Mouse (Mus musculus) heart, embryonic 16.5 days (tissue): ENCODE data around the gene Chst11. TPM values are rescaled to one million over a fixed set of nuclear protein-coding genes. Genes with fewer than 3 reads are reported as not detected.

Experiments used
- ATAC-seq: fragments of 200-750 bp; cut with Nextera tagmentation; replicated peaks from 2 replicates; pipeline ENCODE4 v1.8.0; 2017; ENCODE audit warnings: moderate number of reproducible peaks; ENCODE audit not compliant: insufficient read depth, low FRiP score; ENCODE audit errors: extremely low read depth
- H3K27ac ChIP-seq: fragments of 300-500 bp; sonication (generic); 2 replicates; pipeline ENCODE4 v1.5.1; 2014; ENCODE audit warnings: mild to moderate bottlenecking, low read length, control low read depth, moderate library complexity
- H3K27me3 ChIP-seq: fragments of 300-500 bp; sonication (generic); 2 replicates; pipeline ENCODE4 v1.6.1; 2014; ENCODE audit warnings: low read length, mixed read lengths; ENCODE audit not compliant: control insufficient read depth, insufficient read depth
- H3K36me3 ChIP-seq: fragments of 300-500 bp; sonication (generic); 2 replicates; pipeline ENCODE4 v1.6.1; 2014; ENCODE audit not compliant: control insufficient read depth, insufficient read depth
- H3K4me1 ChIP-seq: fragments of 300-500 bp; sonication (generic); 2 replicates; pipeline ENCODE4 v1.6.1; 2014; ENCODE audit warnings: low read length, mixed read lengths; ENCODE audit not compliant: control insufficient read depth, insufficient read depth
- H3K4me2 ChIP-seq: fragments of 300-500 bp; sonication (generic); 2 replicates; pipeline ENCODE4 v1.6.1; 2014; ENCODE audit warnings: low read depth, mild to moderate bottlenecking, control low read depth, low read length
- H3K4me3 ChIP-seq: fragments of 300-500 bp; sonication (generic); 2 replicates; pipeline ENCODE4 v1.5.1; 2014; ENCODE audit warnings: mild to moderate bottlenecking, control low read depth, low read length
- H3K9ac ChIP-seq: fragments of 300-500 bp; sonication (generic); 2 replicates; pipeline ENCODE4 v1.6.1; 2014; ENCODE audit warnings: low read length, control low read depth
- H3K9me3 ChIP-seq: fragments of 300-500 bp; sonication (generic); replicated peaks from 2 replicates; pipeline ENCODE4 v1.6.1; 2016; ENCODE audit warnings: low read length; ENCODE audit not compliant: control insufficient read depth
- WGBS: fragments of 180-500 bp; shearing (Covaris S2); extraction: QIAGEN DNeasy Blood & Tissue Kit; methylation state at CpG from one replicate; pipeline ENCODE4 v1.1.7; 2014; 5-methylcytosine and 5-hydroxymethylcytosine counted together
- polyA plus RNA-seq: library from polyadenylated mRNA; unstranded; fragments of >200 nt; fragmentation: Nextera tagmentation; extraction: Ambion mirVana; gene quantifications from 2 replicates; pipeline ENCODE4 v1.2.1, GENCODE M21; 2015

Gene Chst11
- polyA plus RNA-seq, 1 experiment from 2014 or later = 2.6 TPM

DNA sequence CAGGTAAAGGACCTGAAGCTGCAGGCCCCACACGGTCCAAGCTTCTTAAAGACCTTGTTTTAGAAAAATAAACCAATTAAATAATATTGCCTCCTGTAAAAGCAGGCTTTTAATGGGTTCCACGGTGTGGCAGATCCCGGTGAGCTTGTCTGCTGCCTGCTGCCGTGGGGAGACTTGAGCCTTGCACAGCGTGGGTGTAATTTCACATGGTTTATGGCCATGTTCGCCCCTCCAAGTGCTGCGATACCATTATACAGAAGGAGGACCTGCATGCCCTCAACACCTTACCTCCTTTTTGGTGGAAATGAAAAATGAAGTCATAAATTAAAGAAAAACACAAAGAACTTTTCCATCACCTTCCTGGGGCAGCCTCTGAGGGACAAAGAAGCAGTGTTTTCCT is 103.0 kb downstream of the Chst11 start:
- Histone ChIP-seq H3K36me3 (no peaks in the 10 kb centered on the region), H3K27ac (no peak overlapping the region), H3K4me3 (no peak overlapping the region), H3K4me1 (peaks cover 15% of the 10 kb centered on the region), H3K27me3 (no peaks in the 10 kb centered on the region), H3K9ac (no peak overlapping the region), H3K4me2 (no peak overlapping the region), H3K9me3 (no peaks in the 10 kb centered on the region)
- WGBS = 73% methylated on average over 7 of the region's 7 CpGs
- ATAC-seq = no peak

- H3K4me2 ChIP-seq = no peak overlapping the region
- no peak overlapping the region for H3K9ac ChIP-seq
- WGBS = 71% methylated on average over 2 of the region's 2 CpGs
- H3K27me3 ChIP-seq = no peaks in the 10 kb centered on the region
- no peak for ATAC-seq
- no peak overlapping the region for H3K4me3 ChIP-seq
- no peaks in the 10 kb centered on the region for H3K9me3 ChIP-seq
- peaks cover 10% of the 10 kb centered on the region for H3K4me1 ChIP-seq
- H3K27ac ChIP-seq = no peak overlapping the region
- H3K36me3 ChIP-seq = no peaks in the 10 kb centered on the region
These were observed 103.5 kb downstream of the Chst11 start for GRCm38 (mm10) chr10:83088826-83089225.

- Histone ChIP-seq H3K9me3 (no peaks in the 10 kb centered on the region), H3K36me3 (no peaks in the 10 kb centered on the region), H3K4me1 (peaks cover 8% of the 10 kb centered on the region; the same call in 1 of the 2 replicates), H3K27ac (no peak overlapping the region), H3K4me2 (no peak overlapping the region), H3K9ac (no peak overlapping the region), H3K4me3 (no peak overlapping the region), H3K27me3 (no peaks in the 10 kb centered on the region)
- 83% methylated on average over 8 of the region's 8 CpGs for WGBS
- ATAC-seq = no peak
These were observed 104.9 kb downstream of the Chst11 start for GRCm38 (mm10) chr10:83090185-83090584.

- Histone ChIP-seq H3K36me3 (no peaks in the 10 kb centered on the region), H3K9ac (no peak overlapping the region), H3K27me3 (no peaks in the 10 kb centered on the region; the same call in 1 of the 2 replicates), H3K9me3 (no peaks in the 10 kb centered on the region), H3K4me3 (no peak overlapping the region), H3K27ac (no peak overlapping the region), H3K4me2 (no peak overlapping the region), H3K4me1 (peaks cover 25% of the 10 kb centered on the region)
- whole genome bisulfite sequencing = 79% methylated on average over 6 of the region's 6 CpGs
- no peak for ATAC-seq
These were observed 108.4 kb downstream of the Chst11 start for GRCm38 (mm10) chr10:83093705-83094104.

DNA sequence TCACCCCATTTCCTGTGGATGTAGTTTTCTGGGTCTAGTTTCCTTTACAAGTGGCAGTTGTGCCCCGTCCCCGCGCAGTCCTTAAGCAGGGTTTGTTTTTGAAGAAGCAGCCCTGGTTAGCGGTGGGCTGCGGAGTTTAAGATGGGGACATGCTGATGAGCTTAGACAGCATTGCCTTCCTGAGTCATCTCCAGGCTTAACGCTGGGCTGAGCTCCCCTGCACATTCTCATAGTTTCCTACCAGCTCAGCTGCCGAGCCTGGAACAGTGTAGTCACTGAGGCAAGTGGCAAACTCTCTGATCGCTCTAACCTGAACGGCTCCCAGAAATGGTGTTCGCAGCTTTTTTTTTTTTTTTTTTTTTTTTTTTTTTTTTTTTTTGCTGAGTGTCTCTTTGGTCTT is 109.0 kb downstream of the Chst11 start:
- Histone ChIP-seq H3K36me3 (no peaks in the 10 kb centered on the region), H3K9ac (no peak overlapping the region), H3K4me3 (no peak overlapping the region), H3K27ac (no peak overlapping the region), H3K4me1 (peaks cover 24% of the 10 kb centered on the region), H3K4me2 (no peak overlapping the region), H3K9me3 (no peaks in the 10 kb centered on the region), H3K27me3 (no peaks in the 10 kb centered on the region; the same call in 1 of the 2 replicates)
- ATAC-seq = no peak
- WGBS = 68% methylated on average over 10 of the region's 10 CpGs

DNA sequence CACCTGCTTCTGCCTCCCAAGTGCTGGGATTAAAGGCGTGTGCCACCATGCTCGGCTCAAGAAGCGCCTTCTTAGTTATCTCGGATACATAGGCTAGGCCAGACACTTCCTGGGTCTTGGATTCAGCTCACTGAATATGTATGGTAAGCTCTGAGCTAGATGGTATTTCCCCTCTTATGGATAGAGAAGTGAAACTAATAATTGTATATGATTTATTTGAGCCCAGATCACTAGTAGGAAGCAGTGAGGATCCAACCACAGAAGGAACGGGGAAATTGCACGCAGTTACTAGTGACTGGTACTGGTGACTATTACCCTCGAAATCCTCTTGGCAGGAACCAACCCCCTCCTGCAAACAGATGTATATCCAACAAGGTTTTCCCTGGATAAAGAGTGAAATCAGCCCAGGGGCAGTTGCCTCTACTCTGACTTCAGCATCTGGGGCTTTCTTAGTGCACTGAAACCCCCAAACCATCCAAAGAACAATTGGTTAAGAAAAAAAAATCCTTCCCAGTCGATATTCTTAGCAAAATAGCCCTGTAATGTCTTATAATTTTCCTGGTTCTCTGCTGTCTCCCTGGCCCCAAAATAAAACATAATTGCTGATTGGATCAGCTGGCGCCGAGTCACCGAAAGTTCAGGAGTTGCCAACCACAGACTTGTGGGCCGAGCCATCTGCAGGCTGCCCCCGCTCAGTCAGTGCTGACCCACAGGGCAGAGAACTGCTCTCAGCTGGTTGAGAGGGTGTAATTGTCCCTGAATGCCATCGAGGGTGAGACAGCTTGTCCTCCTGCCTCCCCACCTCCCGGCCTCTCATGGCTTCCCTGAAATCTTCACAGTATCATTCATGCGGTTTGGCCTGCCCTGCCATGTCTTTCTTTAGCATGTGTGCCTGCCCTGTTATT is 109.8 kb downstream of the Chst11 start:
- no peaks in the 10 kb centered on the region; the same call in 1 of the 2 replicates for H3K27me3 ChIP-seq
- no peaks in the 10 kb centered on the region for H3K36me3 ChIP-seq
- H3K4me2 ChIP-seq = no peak overlapping the region
- 72% methylated on average over 16 of the region's 16 CpGs for WGBS
- H3K4me3 ChIP-seq = no peak overlapping the region
- H3K9me3 ChIP-seq = no peaks in the 10 kb centered on the region
- no peak for ATAC-seq
- H3K27ac ChIP-seq = no peak overlapping the region
- H3K9ac ChIP-seq = no peak overlapping the region
- H3K4me1 ChIP-seq = peaks cover 21% of the 10 kb centered on the region

- H3K27ac ChIP-seq = 0 out of 2 replicates have a peak overlapping the region, but pooled peaks have one; percentile 14
- no peaks in the 10 kb centered on the region; the same call in 1 of the 2 replicates for H3K27me3 ChIP-seq
- ATAC-seq = no peak
- peaks cover 25% of the 10 kb centered on the region for H3K4me1 ChIP-seq
- 78% methylated on average over 6 of the region's 6 CpGs for WGBS
- no peak overlapping the region for H3K4me3 ChIP-seq
- H3K36me3 ChIP-seq = no peaks in the 10 kb centered on the region
- H3K9me3 ChIP-seq = no peaks in the 10 kb centered on the region
- no peak overlapping the region for H3K4me2 ChIP-seq
- H3K9ac ChIP-seq = no peak overlapping the region
These were observed 111.0 kb downstream of the Chst11 start for GRCm38 (mm10) chr10:83096257-83096656.

DNA sequence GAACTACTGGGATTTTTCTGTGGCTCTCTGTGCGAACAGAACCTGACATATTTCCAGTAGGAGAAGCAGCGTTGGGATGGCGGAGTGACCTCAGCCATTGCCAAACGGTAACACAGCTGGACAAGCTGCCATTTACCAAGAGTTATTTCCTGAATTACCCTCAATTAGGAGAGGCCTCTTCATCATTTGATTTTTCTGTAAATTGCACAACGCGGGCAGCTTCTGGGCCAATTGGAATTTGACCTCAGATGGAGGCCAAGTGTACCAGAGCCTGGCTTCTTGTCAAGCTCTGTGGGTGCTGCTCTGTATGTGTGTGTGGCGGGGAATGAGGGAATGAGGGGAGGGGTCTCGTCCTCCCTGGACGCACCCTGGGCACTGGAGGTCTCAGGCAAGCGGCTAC is 113.6 kb downstream of the Chst11 start:
- H3K27ac ChIP-seq = no peak overlapping the region
- no peaks in the 10 kb centered on the region; the same call in 1 of the 2 replicates for H3K27me3 ChIP-seq
- ATAC-seq = no peak
- 81% methylated on average over 10 of the region's 10 CpGs for WGBS
- no peaks in the 10 kb centered on the region for H3K9me3 ChIP-seq
- no peaks in the 10 kb centered on the region for H3K36me3 ChIP-seq
- peaks cover 31% of the 10 kb centered on the region for H3K4me1 ChIP-seq
- H3K9ac ChIP-seq = no peak overlapping the region
- no peak overlapping the region for H3K4me2 ChIP-seq
- H3K4me3 ChIP-seq = no peak overlapping the region

DNA sequence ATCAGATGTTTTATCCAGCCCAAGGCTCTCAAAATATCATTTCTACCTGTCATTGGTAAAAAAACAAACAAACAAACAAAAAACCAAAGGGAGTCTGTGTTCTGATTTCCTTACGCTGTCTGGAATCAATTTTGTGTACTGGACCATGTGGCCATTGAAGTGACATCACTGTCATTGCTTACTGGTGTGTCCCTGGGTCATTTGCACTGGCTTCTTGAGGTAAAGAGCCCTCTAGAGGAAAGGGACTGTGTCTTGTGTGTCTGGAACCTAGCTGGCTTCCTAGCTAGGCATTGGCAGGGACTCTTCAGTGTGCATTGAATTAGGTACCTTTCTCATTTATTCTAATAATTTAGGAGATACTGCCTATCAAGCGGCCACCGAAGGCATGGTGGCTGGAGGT is 114.4 kb downstream of the Chst11 start:
- ATAC-seq = no peak
- no peak overlapping the region for H3K9ac ChIP-seq
- peaks cover 31% of the 10 kb centered on the region for H3K4me1 ChIP-seq
- no peaks in the 10 kb centered on the region for H3K9me3 ChIP-seq
- no peak overlapping the region for H3K4me3 ChIP-seq
- 88% methylated on average over 3 of the region's 3 CpGs for WGBS
- H3K36me3 ChIP-seq = no peaks in the 10 kb centered on the region
- no peaks in the 10 kb centered on the region; the same call in 1 of the 2 replicates for H3K27me3 ChIP-seq
- no peak overlapping the region for H3K27ac ChIP-seq
- no peak overlapping the region for H3K4me2 ChIP-seq
